Mouse (Mus musculus): ENCODE measurements around the gene S1pr1. TPM values are rescaled to one million over a fixed set of nuclear protein-coding genes. Genes with fewer than 3 reads are reported as not detected.

Gene S1pr1
- polyA plus RNA-seq, 1 experiment from 2014 or later: 25.0 TPM

GRCm38 (mm10) chr3:115706736-115707135 is 8.1 kb downstream of the S1pr1 start:
- WGBS: 93% methylated on average over 2 of the region's 2 CpGs
- no peaks in the 10 kb centered on the region for H3K36me3 ChIP-seq (replicated peaks; ENCODE audit: control insufficient read depth, insufficient read depth)
- ATAC-seq (ENCODE audit: low FRiP score): no peak

DNA sequence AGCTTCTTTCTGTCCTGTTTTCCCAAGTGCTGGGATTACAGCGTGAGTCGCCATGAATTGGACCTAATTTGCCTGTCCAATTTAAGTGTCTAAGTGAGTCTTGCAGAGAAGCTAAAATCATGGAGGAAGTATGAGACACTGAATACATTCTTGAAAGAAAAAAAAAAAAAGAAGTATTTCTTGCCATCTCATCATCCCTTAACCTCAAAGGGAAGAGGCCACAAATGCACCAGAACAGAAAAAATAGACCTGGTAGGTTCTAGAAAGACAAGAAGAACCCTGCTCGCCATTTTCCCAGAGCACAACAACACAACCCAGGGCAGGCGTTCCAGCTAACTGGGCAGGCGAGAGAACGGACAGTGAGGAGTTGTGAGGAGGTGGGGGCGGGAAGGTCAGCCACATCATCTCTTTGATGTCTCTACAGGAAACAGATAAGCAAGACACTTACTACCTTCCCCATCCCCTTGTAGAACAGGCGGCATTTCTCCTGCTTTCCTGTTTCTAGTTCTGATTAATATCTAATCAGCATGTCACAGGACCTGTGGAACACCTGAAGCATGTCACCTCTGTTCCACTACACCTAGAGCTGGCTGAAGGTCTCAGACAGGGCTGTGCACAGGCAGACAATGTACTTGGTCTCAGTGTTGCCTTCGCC is 10.5 kb downstream of the S1pr1 start:
- DNase-seq (ENCODE audit: low spot score) (no peak), ATAC-seq (ENCODE audit: low FRiP score) (no peak)
- no peak overlapping the region for H3K9ac ChIP-seq
- WGBS: 89% methylated on average over 9 of the region's 9 CpGs
- no peak overlapping the region for H3K4me3 ChIP-seq (replicated peaks; ENCODE audit: low read length)
- H3K36me3 ChIP-seq (replicated peaks; ENCODE audit: control insufficient read depth, insufficient read depth): no peaks in the 10 kb centered on the region
- H3K4me2 ChIP-seq (replicated peaks): no peak overlapping the region
- H3K4me1 ChIP-seq (replicated peaks; ENCODE audit: control insufficient read depth, insufficient read depth, low read length): no peaks in the 10 kb centered on the region
- H3K27me3 ChIP-seq (ENCODE audit: control insufficient read depth, insufficient read depth, low read length): no peaks in the 10 kb centered on the region
- no peak overlapping the region for H3K27ac ChIP-seq
- no peaks in the 10 kb centered on the region for H3K9me3 ChIP-seq (ENCODE audit: control insufficient read depth, low read length)

More at GRCm38 (mm10) chr3:115706736-115707135, 8.1 kb downstream of the S1pr1 start:
- H3K9ac ChIP-seq: no peak overlapping the region
- H3K27me3 ChIP-seq (ENCODE audit: control insufficient read depth, insufficient read depth, low read length): no peaks in the 10 kb centered on the region
- H3K9me3 ChIP-seq (ENCODE audit: control insufficient read depth, low read length): no peaks in the 10 kb centered on the region
- no peak for DNase-seq (ENCODE audit: low spot score)
- H3K4me3 ChIP-seq (replicated peaks; ENCODE audit: low read length): no peak overlapping the region
- H3K27ac ChIP-seq: no peak overlapping the region
- H3K4me2 ChIP-seq (replicated peaks): no peak overlapping the region
- no peaks in the 10 kb centered on the region for H3K4me1 ChIP-seq (replicated peaks; ENCODE audit: control insufficient read depth, insufficient read depth, low read length)

DNA sequence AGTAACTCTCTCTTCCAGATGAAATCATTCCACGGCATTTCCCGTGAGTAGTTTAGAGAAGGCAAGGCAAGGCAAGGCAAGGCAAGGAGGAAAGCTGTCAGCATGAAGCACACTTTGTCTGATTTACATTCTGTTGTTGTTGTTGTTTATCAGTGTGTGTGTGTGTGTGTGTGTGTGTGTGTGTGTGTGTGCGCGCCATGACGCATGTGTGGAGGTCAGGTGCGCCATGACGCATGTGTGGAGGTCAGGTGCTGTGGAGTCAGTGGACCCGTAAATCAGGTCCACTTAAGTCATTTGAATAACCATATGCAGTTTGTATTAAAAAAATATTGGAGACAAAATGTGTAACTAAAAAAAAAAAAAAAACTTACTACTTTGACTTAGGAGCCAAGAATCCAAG is 11.2 kb downstream of the S1pr1 start:
- no peak for DNase-seq (ENCODE audit: low spot score)
- 93% methylated on average over 8 of the region's 8 CpGs for WGBS
- no peak overlapping the region for H3K27ac ChIP-seq
- no peaks in the 10 kb centered on the region for H3K27me3 ChIP-seq (ENCODE audit: control insufficient read depth, insufficient read depth, low read length)
- no peak overlapping the region for H3K9ac ChIP-seq
- no peaks in the 10 kb centered on the region for H3K4me1 ChIP-seq (replicated peaks; ENCODE audit: control insufficient read depth, insufficient read depth, low read length)
- no peaks in the 10 kb centered on the region for H3K36me3 ChIP-seq (replicated peaks; ENCODE audit: control insufficient read depth, insufficient read depth)
- no peak overlapping the region for H3K4me2 ChIP-seq (replicated peaks)
- ATAC-seq (ENCODE audit: low FRiP score): no peak
- H3K4me3 ChIP-seq (replicated peaks; ENCODE audit: low read length): no peak overlapping the region
- no peaks in the 10 kb centered on the region for H3K9me3 ChIP-seq (ENCODE audit: control insufficient read depth, low read length)

GRCm38 (mm10) chr3:115702089-115702488 is 12.8 kb downstream of the S1pr1 start:
- Histone ChIP-seq H3K9ac (no peak overlapping the region), H3K36me3 (replicated peaks; ENCODE audit: control insufficient read depth, insufficient read depth) (no peaks in the 10 kb centered on the region), H3K4me1 (replicated peaks; ENCODE audit: control insufficient read depth, insufficient read depth, low read length) (no peaks in the 10 kb centered on the region), H3K4me2 (replicated peaks) (no peak overlapping the region), H3K9me3 (ENCODE audit: control insufficient read depth, low read length) (no peaks in the 10 kb centered on the region), H3K4me3 (replicated peaks; ENCODE audit: low read length) (no peak overlapping the region), H3K27me3 (ENCODE audit: control insufficient read depth, insufficient read depth, low read length) (no peaks in the 10 kb centered on the region), H3K27ac (no peak overlapping the region)
- WGBS: 72% methylated on average over 2 of the region's 2 CpGs
- ATAC-seq (ENCODE audit: low FRiP score): no peak
- DNase-seq (ENCODE audit: low spot score): no peak

DNA sequence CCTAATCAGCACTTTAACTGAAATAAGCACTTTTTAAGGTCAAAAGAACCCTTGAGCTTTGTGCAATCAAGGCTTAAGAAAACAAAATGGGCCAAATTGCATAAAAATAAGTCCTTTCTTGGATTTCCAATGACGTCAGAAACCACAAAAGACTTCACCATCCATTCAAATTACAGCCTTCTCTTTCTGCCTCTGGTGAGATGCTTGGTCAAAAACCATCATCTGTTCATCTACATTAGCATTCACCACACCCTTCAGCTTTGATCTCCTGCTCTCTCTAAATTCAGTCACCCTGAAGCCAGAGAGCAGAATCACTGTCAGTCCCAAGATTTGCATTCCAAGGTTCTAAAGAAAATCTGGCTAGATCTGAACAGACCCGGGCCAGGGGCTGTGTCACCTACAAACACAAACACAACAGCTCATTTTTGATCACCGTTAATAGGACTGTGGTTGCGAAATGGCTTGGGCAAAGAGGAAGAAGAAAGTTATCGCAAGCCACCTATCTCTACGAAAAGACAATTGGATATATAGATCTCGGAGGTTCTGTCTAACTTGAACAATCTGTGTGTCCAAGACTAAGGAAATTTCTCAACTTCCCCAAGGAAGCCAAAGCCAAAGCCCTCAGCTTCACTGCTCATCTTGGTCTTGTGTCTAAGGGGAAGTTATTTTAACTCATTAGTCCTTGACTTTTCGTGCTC is 19.5 kb downstream of the S1pr1 start:
- Histone ChIP-seq H3K4me3 (replicated peaks; ENCODE audit: low read length) (no peak overlapping the region), H3K36me3 (replicated peaks; ENCODE audit: control insufficient read depth, insufficient read depth) (no peaks in the 10 kb centered on the region), H3K27ac (no peak overlapping the region), H3K4me2 (replicated peaks) (no peak overlapping the region), H3K4me1 (replicated peaks; ENCODE audit: control insufficient read depth, insufficient read depth, low read length) (no peaks in the 10 kb centered on the region), H3K9ac (no peak overlapping the region), H3K9me3 (ENCODE audit: control insufficient read depth, low read length) (no peaks in the 10 kb centered on the region), H3K27me3 (ENCODE audit: control insufficient read depth, insufficient read depth, low read length) (no peaks in the 10 kb centered on the region)
- ATAC-seq (ENCODE audit: low FRiP score) (no peak), DNase-seq (ENCODE audit: low spot score) (no peak)
- 82% methylated on average over 8 of the region's 8 CpGs for WGBS

DNA sequence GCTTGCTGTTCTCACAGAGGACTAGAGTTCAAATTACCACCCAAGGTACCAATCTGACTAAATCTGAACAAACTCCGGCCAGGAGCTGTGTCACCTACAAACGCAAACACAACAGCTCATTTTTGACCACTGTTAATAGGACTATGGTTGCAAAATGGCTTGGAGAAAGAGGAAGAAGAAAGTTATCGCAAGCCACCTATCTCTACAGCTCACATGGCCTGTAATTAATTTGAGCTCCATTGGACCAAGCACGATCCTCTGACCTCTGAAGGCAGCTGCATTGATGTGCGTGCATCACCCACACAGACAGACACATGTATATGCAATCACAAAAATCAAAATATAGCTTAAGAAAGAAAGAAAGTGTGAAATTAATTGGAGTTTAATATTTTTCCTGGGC is 20.7 kb downstream of the S1pr1 start:
- no peaks in the 10 kb centered on the region for H3K9me3 ChIP-seq (ENCODE audit: control insufficient read depth, low read length)
- H3K27ac ChIP-seq: no peak overlapping the region
- no peak overlapping the region for H3K9ac ChIP-seq
- DNase-seq (ENCODE audit: low spot score): no peak
- 85% methylated on average over 5 of the region's 5 CpGs for WGBS
- H3K4me3 ChIP-seq (replicated peaks; ENCODE audit: low read length): no peak overlapping the region
- no peaks in the 10 kb centered on the region for H3K27me3 ChIP-seq (ENCODE audit: control insufficient read depth, insufficient read depth, low read length)
- no peak for ATAC-seq (ENCODE audit: low FRiP score)
- H3K4me2 ChIP-seq (replicated peaks): no peak overlapping the region
- no peaks in the 10 kb centered on the region for H3K4me1 ChIP-seq (replicated peaks; ENCODE audit: control insufficient read depth, insufficient read depth, low read length)
- no peaks in the 10 kb centered on the region for H3K36me3 ChIP-seq (replicated peaks; ENCODE audit: control insufficient read depth, insufficient read depth)

DNA sequence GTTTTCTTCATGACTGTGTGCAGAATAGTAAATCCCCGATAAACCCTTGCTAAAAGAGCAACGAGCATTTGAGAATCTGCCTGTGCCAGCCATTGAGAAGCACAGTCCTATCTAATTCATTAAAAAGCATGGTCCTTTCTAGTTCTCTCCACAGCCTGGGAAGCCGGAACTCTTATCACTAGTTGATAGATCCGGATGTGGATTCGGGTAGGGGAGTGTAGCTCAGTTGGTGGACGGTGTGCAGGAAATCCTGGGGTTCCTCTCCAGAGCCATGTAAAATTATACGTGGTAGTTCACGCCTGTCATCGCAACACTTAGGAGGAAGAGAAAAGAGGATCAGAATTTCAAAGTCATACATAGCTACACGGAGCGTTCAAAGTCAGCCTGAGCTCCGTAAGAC is 21.5 kb downstream of the S1pr1 start:
- no peak for ATAC-seq (ENCODE audit: low FRiP score)

GRCm38 (mm10) chr3:115692857-115693256 is 22.0 kb downstream of the S1pr1 start:
- Histone ChIP-seq H3K4me1 (replicated peaks; ENCODE audit: control insufficient read depth, insufficient read depth, low read length) (no peaks in the 10 kb centered on the region), H3K27me3 (ENCODE audit: control insufficient read depth, insufficient read depth, low read length) (no peaks in the 10 kb centered on the region), H3K9me3 (ENCODE audit: control insufficient read depth, low read length) (no peaks in the 10 kb centered on the region), H3K4me2 (replicated peaks) (no peak overlapping the region), H3K27ac (no peak overlapping the region), H3K36me3 (replicated peaks; ENCODE audit: control insufficient read depth, insufficient read depth) (no peaks in the 10 kb centered on the region), H3K4me3 (replicated peaks; ENCODE audit: low read length) (no peak overlapping the region), H3K9ac (no peak overlapping the region)
- WGBS: 59% methylated on average over 4 of the region's 4 CpGs
- no peak for ATAC-seq (ENCODE audit: low FRiP score)
- DNase-seq (ENCODE audit: low spot score): no peak

More for the DNA sequence above, 21.5 kb downstream of the S1pr1 start:
- Histone ChIP-seq H3K36me3 (replicated peaks; ENCODE audit: control insufficient read depth, insufficient read depth) (no peaks in the 10 kb centered on the region), H3K4me3 (replicated peaks; ENCODE audit: low read length) (no peak overlapping the region), H3K9me3 (ENCODE audit: control insufficient read depth, low read length) (no peaks in the 10 kb centered on the region), H3K27ac (no peak overlapping the region), H3K4me1 (replicated peaks; ENCODE audit: control insufficient read depth, insufficient read depth, low read length) (no peaks in the 10 kb centered on the region), H3K4me2 (replicated peaks) (no peak overlapping the region), H3K27me3 (ENCODE audit: control insufficient read depth, insufficient read depth, low read length) (no peaks in the 10 kb centered on the region), H3K9ac (no peak overlapping the region)
- WGBS: 83% methylated on average over 12 of the region's 12 CpGs
- DNase-seq (ENCODE audit: low spot score): no peak

- no peaks in the 10 kb centered on the region for H3K4me1 ChIP-seq (replicated peaks; ENCODE audit: control insufficient read depth, insufficient read depth, low read length)
- no peaks in the 10 kb centered on the region for H3K36me3 ChIP-seq (replicated peaks; ENCODE audit: control insufficient read depth, insufficient read depth)
- DNase-seq (ENCODE audit: low spot score) (no peak), ATAC-seq (ENCODE audit: low FRiP score) (no peak)
- no peak overlapping the region for H3K4me3 ChIP-seq (replicated peaks; ENCODE audit: low read length)
- no peak overlapping the region for H3K4me2 ChIP-seq (replicated peaks)
- no peaks in the 10 kb centered on the region for H3K27me3 ChIP-seq (ENCODE audit: control insufficient read depth, insufficient read depth, low read length)
- 90% methylated on average over 5 of the region's 5 CpGs for WGBS
- no peak overlapping the region for H3K9ac ChIP-seq
- no peak overlapping the region for H3K27ac ChIP-seq
- no peaks in the 10 kb centered on the region for H3K9me3 ChIP-seq (ENCODE audit: control insufficient read depth, low read length)
Measured at GRCm38 (mm10) chr3:115692384-115692783, 22.5 kb downstream of the S1pr1 start.

Measured in hindbrain, embryonic 14.5 days (tissue).